Mouse (Mus musculus) CH12.LX (cell line): ENCODE results near the gene St3gal3. TPM values are rescaled to one million over a fixed set of nuclear protein-coding genes. Genes with fewer than 3 reads are reported as not detected.

Experiments used
- DNase-seq: peaks from one replicate; pipeline ENCODE4 v3.0.0-alpha.2; 2013; ENCODE audit errors: extremely low read depth
- H3K27ac ChIP-seq: 2 replicates; pipeline ENCODE4 v1.5.1; 2012; ENCODE audit warnings: low read depth, mild to moderate bottlenecking, control low read depth, moderate library complexity; ENCODE audit not compliant: insufficient read depth
- H3K27me3 ChIP-seq: replicated peaks from 2 replicates; pipeline ENCODE3; 2012; ENCODE audit warnings: inconsistent platforms
- H3K36me3 ChIP-seq, 2 experiments: replicated peaks in 1 of 2; 2 replicates each; pipeline versions ENCODE3 to v1.6.1; 2012; ENCODE audit warnings: inconsistent platforms in 1 of 2, low read length in 1 of 2, mild to moderate bottlenecking in 1 of 2, mixed read lengths in 1 of 2, moderate library complexity in 1 of 2; ENCODE audit not compliant: control insufficient read depth in 1 of 2, insufficient read depth in 1 of 2
- H3K4me1 ChIP-seq, 2 experiments: 2 replicates each; pipeline ENCODE4 v1.6.1; 2012; ENCODE audit warnings: inconsistent platforms in 1 of 2, moderate library complexity in 1 of 2; ENCODE audit not compliant: insufficient read depth in 2 of 2, control insufficient read depth in 1 of 2
- H3K4me2 ChIP-seq: 2 replicates; pipeline ENCODE4 v1.6.1; 2012; ENCODE audit warnings: low read depth, mild to moderate bottlenecking, control low read depth; ENCODE audit not compliant: poor library complexity, insufficient read depth, severe bottlenecking
- H3K4me3 ChIP-seq, 3 experiments: fragments of 150-350 bp in 1 of 3; sonication (generic) in 1 of 3; replicated peaks in 1 of 3; 2 replicates each; pipeline versions ENCODE3 to v1.5.1; 2011 to 2012; ENCODE audit warnings: low read depth in 2 of 3, low read length in 2 of 3, mild to moderate bottlenecking in 2 of 3, moderate library complexity in 2 of 3, control low read depth in 1 of 3, improper control_type of control experiment in 1 of 3, inconsistent platforms in 1 of 3, mixed read lengths in 1 of 3; ENCODE audit not compliant: poor library complexity in 1 of 3
- H3K79me2 ChIP-seq: replicated peaks from 2 replicates; pipeline ENCODE4 v1.6.1; 2012; ENCODE audit warnings: mild to moderate bottlenecking, moderate library complexity; ENCODE audit not compliant: control insufficient read depth, poor library complexity, insufficient read depth, severe bottlenecking; ENCODE audit errors: extremely low read depth
- H3K9ac ChIP-seq: 2 replicates; pipeline ENCODE4 v1.6.1; 2012; ENCODE audit warnings: low read depth, mild to moderate bottlenecking, control low read depth, moderate library complexity; ENCODE audit not compliant: insufficient read depth
- H3K9me3 ChIP-seq: replicated peaks from 2 replicates; pipeline ENCODE3; 2012; ENCODE audit warnings: low read length, inconsistent platforms, mixed read lengths
- BHLHE40 ChIP-seq: IDR thresholded peaks from 2 replicates; pipeline ENCODE4 v1.6.1; 2011; ENCODE audit warnings: mild to moderate bottlenecking, low read depth, low read length, improper control_type of control experiment
- CHD1 ChIP-seq: IDR thresholded peaks from 2 replicates; pipeline ENCODE4 v1.6.1; 2012; ENCODE audit warnings: low read depth, low read length, improper control_type of control experiment, inconsistent platforms
- ELF1 ChIP-seq: IDR thresholded peaks from 2 replicates; pipeline ENCODE4 v1.6.1; 2014; ENCODE audit warnings: low read depth, mild to moderate bottlenecking, inconsistent platforms, low read length, improper control_type of control experiment
- HCFC1 ChIP-seq: IDR thresholded peaks from 2 replicates; pipeline ENCODE4 v1.6.1; 2012; ENCODE audit warnings: low read depth, mild to moderate bottlenecking, inconsistent platforms, low read length, improper control_type of control experiment
- IRF4 ChIP-seq: IDR thresholded peaks from 2 replicates; pipeline ENCODE4 v1.6.1; 2014; ENCODE audit warnings: low read depth, mild to moderate bottlenecking, inconsistent platforms, low read length, improper control_type of control experiment
- JUN ChIP-seq: IDR thresholded peaks from 2 replicates; pipeline ENCODE4 v1.6.1; 2011; ENCODE audit warnings: low read depth, mild to moderate bottlenecking, low read length, improper control_type of control experiment, moderate library complexity; ENCODE audit not compliant: insufficient read depth
- KAT2A ChIP-seq: IDR thresholded peaks from 2 replicates; pipeline ENCODE4 v1.6.1; 2012; ENCODE audit warnings: low read length, improper control_type of control experiment, inconsistent platforms; ENCODE audit not compliant: insufficient replicate concordance
- MAFK ChIP-seq: IDR thresholded peaks from 2 replicates; pipeline ENCODE4 v1.6.1; 2011; ENCODE audit warnings: low read length, improper control_type of control experiment; ENCODE audit not compliant: insufficient replicate concordance
- MAX ChIP-seq: IDR thresholded peaks from 2 replicates; pipeline ENCODE4 v1.6.1; 2011; ENCODE audit warnings: low read length, improper control_type of control experiment
- MYC ChIP-seq: IDR thresholded peaks from 2 replicates; pipeline ENCODE4 v1.6.1; 2011; ENCODE audit warnings: low read depth, mild to moderate bottlenecking, improper control_type of control experiment, low read length
- NELFE ChIP-seq: IDR thresholded peaks from 2 replicates; pipeline ENCODE4 v1.6.1; 2011; ENCODE audit warnings: low read depth, low read length, improper control_type of control experiment
- NRF1 ChIP-seq: IDR thresholded peaks from 2 replicates; pipeline ENCODE4 v1.6.1; 2014; ENCODE audit warnings: low read depth, mild to moderate bottlenecking, inconsistent platforms, low read length, improper control_type of control experiment, moderate library complexity
- POLR2A ChIP-seq: IDR thresholded peaks from 2 replicates; pipeline ENCODE4 v1.6.1; 2011; ENCODE audit warnings: low read depth, mild to moderate bottlenecking, improper control_type of control experiment, low read length
- POLR2AphosphoS2 ChIP-seq: IDR thresholded peaks from 2 replicates; pipeline ENCODE4 v1.6.1; 2011; ENCODE audit warnings: low read depth, low read length, improper control_type of control experiment
- RCOR1 ChIP-seq: conservative IDR thresholded peaks from 2 replicates; pipeline ENCODE4 v1.6.1; 2012; ENCODE audit warnings: low read depth, mild to moderate bottlenecking, inconsistent platforms, low read length, improper control_type of control experiment
- SIN3A ChIP-seq: IDR thresholded peaks from 2 replicates; pipeline ENCODE4 v1.6.1; 2012; ENCODE audit warnings: low read length, improper control_type of control experiment, inconsistent platforms
- USF1 ChIP-seq: IDR thresholded peaks from 2 replicates; pipeline ENCODE4 v1.6.1; 2014; ENCODE audit warnings: low read depth, mild to moderate bottlenecking, inconsistent platforms, low read length, improper control_type of control experiment
- USF2 ChIP-seq: conservative IDR thresholded peaks from 2 replicates; pipeline ENCODE4 v1.6.1; 2011; ENCODE audit warnings: low read depth, low read length, improper control_type of control experiment
- ZKSCAN1 ChIP-seq: IDR thresholded peaks from 2 replicates; pipeline ENCODE4 v1.6.1; 2012; ENCODE audit warnings: low read depth, inconsistent platforms, low read length, improper control_type of control experiment, borderline replicate concordance
- ZMIZ1 ChIP-seq: IDR thresholded peaks from 2 replicates; pipeline ENCODE4 v1.6.1; 2012; ENCODE audit warnings: low read depth, mild to moderate bottlenecking, inconsistent platforms, low read length, improper control_type of control experiment
- ZNF384 ChIP-seq: IDR thresholded peaks from 2 replicates; pipeline ENCODE4 v1.6.1; 2012; ENCODE audit warnings: low read depth, low read length, improper control_type of control experiment, inconsistent platforms
- dilution Hi-C: fragments of 300-500 bp; cut with MboI; formaldehyde crosslinking; loops from 2 replicates; pipeline ENCODE4 v1.14.3; 2020; ENCODE audit warnings: low sequenced_read_pairs; ENCODE audit not compliant: extremely low pct_unique_long_range_greater_than_20kb, extremely low pct_ligation_motif_present
- in situ Hi-C: fragments of 300-500 bp; cut with MboI; formaldehyde crosslinking; loops from 3 replicates; pipeline ENCODE4 v1.14.3; 2019; ENCODE audit warnings: low sequenced_read_pairs, low pct_ligation_motif_present, low pct_unique_long_range_greater_than_20kb, mixed read lengths
- polyA plus RNA-seq: library from polyadenylated mRNA; unstranded; fragments of >175 nt; gene quantifications from 2 replicates; pipeline ENCODE4 v1.2.1, GENCODE M21; 2012; ENCODE audit warnings: low read depth; ENCODE audit not compliant: insufficient read length
- total RNA-seq, 2 experiments: library from RNA; depleted of rRNA; stranded (reverse); fragments of 300-350 nt in 1 of 2; fragments of >200 nt in 1 of 2; gene quantifications; 2 replicates each; pipeline ENCODE4 v1.2.3; 2012 to 2014

The St3gal3 gene
- total and polyA plus RNA-seq, 3 experiments = 7.1 to 10.1 (median 8.2) TPM

GRCm38 (mm10) chr4:118060915-118061530, 73.7 kb downstream of the St3gal3 start:
- in situ Hi-C loops = loop anchor here (10.0 kb wide), 1 partner anchor 146 kb away; the partner anchor contains the start of gene Ipo13
- TF ChIP-seq ZNF384 (no peak), MAFK (no peak), ZKSCAN1 (no peak), ZMIZ1 (no peak), CHD1 (no peak), USF2 (no peak), JUN (no peak), USF1 (no peak), SIN3A (no peak), IRF4 (no peak), HCFC1 (no peak)
- TF ChIP-seq, all 38 proteins: peak for 0
- peaks cover 18 to 37% of the 10 kb centered on the region in 2 experiments for H3K4me1 ChIP-seq
- no peak overlapping the region for H3K27ac ChIP-seq
- peaks cover 0 to 16% of the 10 kb centered on the region in 2 experiments for H3K36me3 ChIP-seq
- no peak overlapping the region for H3K4me3 ChIP-seq
- no peaks in the 10 kb centered on the region for H3K9me3 ChIP-seq
- no peak overlapping the region for H3K4me2 ChIP-seq
- H3K27me3 ChIP-seq = no peaks in the 10 kb centered on the region
- no peak for DNase-seq
- H3K79me2 ChIP-seq = no peaks in the 10 kb centered on the region
- H3K9ac ChIP-seq = no peak overlapping the region
- dilution Hi-C loops = no loop called here

GRCm38 (mm10) chr4:118059816-118060475, 74.8 kb downstream of the St3gal3 start:
- Histone ChIP-seq H3K36me3 (peaks cover 0 to 19% of the 10 kb centered on the region in 2 experiments), H3K9me3 (no peaks in the 10 kb centered on the region), H3K4me2 (no peak overlapping the region), H3K27me3 (no peaks in the 10 kb centered on the region), H3K79me2 (no peaks in the 10 kb centered on the region), H3K4me1 (peaks cover 18 to 37% of the 10 kb centered on the region in 2 experiments), H3K9ac (no peak overlapping the region), H3K4me3 (no peak overlapping the region), H3K27ac (no peak overlapping the region)
- dilution Hi-C loops (no loop called here), in situ Hi-C loops (loop anchor here (10.0 kb wide), 1 partner anchor 145 kb away; the partner anchor contains the start of gene Ipo13)
- TF ChIP-seq ELF1 (no peak), JUN (no peak), MAX (no peak), MYC (no peak), USF2 (no peak), KAT2A (no peak), NRF1 (no peak), ZMIZ1 (no peak), BHLHE40 (no peak), ZKSCAN1 (no peak), POLR2A (no peak), MAFK (no peak), RCOR1 (no peak), NELFE (no peak), POLR2AphosphoS2 (no peak)
- DNase-seq = no peak
